Mouse (Mus musculus): ENCODE measurements around the gene Tor4a.

GRCm38 (mm10) chr2:25173821-25174220 lies 22.9 kb downstream of the Tor4a start:
- TF ChIP-seq HCFC1 (IDR thresholded peaks at IDR 0.05; ENCODE audit: borderline replicate concordance, insufficient read depth, low read length) (no peak), ZNF384 (IDR thresholded peaks at IDR 0.05; ENCODE audit: low read depth, low read length) (no peak), ZC3H11A (IDR thresholded peaks at IDR 0.05; ENCODE audit: borderline replicate concordance, low read depth, low read length) (no peak)

Measured in ES-E14 (cell line).